Mouse (Mus musculus) urinary bladder, postnatal 10 days (tissue): Measurements from ENCODE around the gene Herc3.
A peak's percentile ranks its signal among the peaks of the same experiment; 100 is the strongest.
"Not testable (repeated sequence)": the region's sequence is repeated elsewhere in the genome, so short reads cannot be mapped to it uniquely, and the experiment has no call there.

Experiments
- DNase-seq: peaks from one replicate; pipeline ENCODE4 v3.0.0; 2022; ENCODE audit warnings: low spot score

The Herc3 gene

DNA sequence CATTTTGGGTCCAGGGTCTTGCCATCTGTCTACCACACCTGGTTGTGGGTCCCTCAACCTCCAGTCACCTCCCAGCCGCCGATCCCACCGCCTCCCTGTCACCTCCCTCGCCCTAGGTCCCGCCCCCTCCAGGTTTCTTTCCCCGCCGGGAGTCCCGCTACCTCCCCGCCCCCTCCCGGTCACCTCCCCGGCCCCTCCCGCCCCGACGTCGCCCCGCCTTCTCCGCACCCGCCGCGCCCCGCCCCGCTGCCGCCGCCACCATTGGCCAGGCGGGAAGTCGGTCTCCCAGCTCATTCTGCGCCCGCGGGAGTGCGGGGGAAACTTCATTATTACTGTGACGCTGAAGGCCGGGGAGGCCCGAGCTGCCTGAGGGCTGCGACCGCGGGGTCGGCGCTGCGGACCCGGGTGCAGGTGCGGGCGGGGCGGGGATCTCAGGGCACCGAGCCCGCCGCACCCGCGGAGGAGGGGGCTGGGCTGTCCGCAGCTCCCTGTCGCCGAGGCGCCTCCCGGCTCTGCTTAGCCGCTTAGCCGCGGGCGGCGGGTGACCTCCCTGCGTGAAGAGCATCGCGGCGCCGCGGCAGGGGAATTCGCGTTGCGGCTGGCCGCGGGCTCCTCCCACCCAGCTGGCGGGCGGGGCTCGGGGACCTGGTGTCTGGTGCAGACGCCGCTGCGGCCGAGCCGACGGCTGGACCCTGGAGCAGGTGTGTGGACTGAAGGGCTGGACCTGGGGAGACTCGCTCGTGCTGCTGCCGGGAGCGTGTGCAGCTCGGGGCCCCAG lies at the start of gene Herc3:
Herc3 (plus strand) TSS at position 234 of the 778 bp plus-strand sequence.
- peak; percentile 26 for DNase-seq

DNA sequence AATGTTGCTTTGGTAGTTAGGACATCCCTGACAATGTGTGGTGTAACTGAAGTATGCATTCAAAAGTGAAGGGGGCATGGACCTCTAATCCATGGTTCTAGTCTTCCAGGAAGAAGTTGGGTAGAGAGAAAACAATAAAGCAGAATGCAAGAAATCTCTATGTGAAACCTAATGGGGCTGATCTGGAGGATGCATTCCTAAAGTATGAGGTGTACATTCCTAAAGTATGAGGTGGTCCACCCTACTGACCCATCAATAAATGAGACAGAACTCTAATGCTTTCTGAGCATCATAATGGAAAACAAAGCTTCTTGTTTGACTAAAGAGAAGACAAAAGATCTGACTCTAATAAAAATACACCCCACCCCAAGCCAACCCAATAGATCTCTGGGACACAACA lies 29.9 kb upstream of the Herc3 start:
- no peak for DNase-seq

DNA sequence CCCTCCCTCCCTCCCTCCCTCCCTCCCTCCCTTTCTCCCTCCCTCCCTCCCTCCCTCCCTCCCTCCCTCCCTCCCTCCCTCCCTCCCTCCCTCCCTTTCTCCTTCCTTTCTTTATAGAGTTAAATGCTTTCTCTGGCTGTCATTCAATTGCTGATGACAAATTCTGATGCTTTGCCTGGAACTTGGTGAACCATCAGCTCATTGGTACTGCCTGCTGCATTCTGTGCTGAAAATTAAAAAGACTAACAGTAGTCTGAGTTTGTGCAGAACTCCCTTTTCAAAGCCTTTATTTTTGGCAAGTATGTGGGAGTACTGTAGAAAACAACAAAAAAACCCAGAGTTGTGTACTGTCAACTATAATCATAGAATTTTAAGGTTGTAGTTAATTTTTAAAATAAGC lies 16.9 kb upstream of the Herc3 start:
- DNase-seq, result no peak

DNA sequence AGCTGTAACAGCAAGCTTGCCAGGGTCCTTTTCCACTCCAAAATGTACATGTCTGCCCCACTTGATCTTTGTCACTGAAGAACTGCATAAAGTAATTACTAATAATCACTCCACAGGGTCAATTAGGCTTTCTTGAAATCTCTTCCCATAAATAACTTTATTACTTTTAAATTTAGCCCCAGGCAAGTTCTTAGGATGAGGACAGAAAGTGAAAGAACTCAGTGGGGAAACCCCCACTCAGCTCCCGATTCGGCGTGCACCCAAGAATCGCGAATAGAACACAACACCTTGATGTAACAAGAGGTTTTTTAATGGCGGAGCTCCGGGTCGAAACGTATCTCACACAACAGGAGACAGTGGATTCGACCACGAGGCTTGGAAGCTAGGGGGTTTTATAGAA lies 14.2 kb upstream of the Herc3 start:
- not testable (repeated sequence) for DNase-seq

DNA sequence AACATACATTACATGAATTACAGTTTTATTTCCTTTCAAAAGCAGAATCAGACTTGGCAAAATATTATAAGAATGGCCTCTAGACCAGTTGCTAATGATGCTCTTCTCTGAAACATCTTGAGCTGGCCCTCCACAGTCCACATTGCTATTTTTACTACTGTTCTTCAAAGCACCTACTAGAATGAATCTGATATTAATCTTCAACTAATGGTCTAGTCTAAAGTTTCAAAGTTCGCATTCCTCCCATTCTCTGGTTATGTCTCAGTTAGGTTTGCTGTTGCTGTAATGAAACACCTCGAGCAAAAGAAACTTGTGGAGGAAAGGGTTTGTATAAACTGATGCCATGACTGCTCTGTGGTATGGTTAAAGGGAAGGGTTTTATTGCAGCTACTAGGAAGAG lies 5.6 kb upstream of the Herc3 start:
- DNase-seq, result no peak

DNA sequence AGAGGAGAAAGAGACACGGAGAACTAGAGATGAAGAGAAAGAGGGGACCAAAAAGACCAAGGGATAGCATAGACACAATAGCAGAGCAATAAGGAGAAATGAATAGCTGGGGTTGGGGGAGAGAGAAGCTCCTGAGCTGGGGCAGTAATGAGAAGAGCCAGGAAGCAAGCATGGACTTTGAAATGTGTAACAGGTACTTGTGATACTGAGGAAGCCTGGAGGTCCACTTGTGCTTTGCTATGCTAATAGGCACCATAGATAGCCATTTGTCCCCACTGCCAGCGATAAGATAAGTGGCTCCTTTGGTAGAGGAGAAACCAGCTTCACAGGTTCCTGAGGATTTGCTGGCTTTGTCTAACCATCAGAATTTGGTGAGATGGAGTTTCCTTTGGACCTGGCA lies 5.2 kb upstream of the Herc3 start:
- DNase-seq, result no peak

DNA sequence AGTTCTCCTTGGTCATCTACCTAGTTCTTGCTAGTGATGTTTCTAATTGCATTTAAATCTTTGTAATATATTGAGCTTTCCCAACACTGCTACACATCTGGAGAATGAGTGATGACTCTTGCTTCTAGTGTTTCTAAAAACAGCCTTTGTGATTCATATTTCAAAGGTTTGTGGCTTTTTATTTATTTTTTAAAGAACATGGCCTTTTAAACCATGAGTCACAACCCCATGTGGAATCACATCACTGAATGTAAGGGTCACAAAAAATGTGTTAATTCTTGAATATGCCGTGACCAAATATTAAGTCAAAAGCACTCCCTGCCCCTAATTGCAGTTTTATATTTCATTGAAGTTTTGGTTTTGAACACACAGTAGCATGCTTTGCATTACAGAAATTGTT lies 2.7 kb upstream of the Herc3 start:
- DNase-seq, result no peak

DNA sequence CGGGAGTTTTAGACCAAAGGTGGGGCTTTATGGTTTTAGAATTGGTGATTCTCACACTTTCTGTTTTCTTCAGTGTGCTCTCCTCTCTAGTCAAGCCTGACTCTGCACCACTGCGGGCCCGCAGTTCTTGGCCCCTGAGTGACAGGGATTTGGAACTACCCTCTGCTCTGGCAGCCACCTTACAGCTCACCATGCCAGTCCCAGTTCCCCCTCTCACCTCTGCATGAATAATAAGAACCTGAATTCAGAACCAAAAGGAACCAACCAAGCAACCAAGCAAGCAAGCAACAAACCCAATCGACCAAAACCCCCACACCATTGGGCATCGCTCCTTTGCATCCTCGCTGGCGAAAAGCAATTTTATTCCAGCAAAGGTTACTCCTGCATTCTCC lies 429 bp upstream of the Herc3 start:
- no peak for DNase-seq

DNA sequence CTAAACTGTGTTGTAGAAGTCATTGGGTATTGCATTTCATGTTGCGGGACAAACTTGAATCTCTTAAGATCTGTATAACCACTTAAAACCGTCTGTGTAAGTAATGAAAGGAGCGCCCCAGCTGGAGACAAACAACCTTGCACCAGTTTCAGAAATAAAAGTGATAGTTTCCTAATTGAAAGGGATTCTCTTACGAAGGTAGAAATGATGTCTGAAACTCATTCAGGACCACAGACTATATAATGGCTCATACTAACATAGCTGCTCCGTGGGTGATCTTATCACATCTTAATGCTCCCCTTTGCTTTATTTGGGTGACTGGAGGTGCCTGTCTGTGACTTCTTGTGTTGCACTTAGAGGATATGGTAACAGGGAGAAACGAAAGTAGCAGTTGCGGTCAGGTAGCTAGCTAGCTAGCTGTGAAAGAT lies 1.3 kb downstream of the Herc3 start:
- no peak for DNase-seq

DNA sequence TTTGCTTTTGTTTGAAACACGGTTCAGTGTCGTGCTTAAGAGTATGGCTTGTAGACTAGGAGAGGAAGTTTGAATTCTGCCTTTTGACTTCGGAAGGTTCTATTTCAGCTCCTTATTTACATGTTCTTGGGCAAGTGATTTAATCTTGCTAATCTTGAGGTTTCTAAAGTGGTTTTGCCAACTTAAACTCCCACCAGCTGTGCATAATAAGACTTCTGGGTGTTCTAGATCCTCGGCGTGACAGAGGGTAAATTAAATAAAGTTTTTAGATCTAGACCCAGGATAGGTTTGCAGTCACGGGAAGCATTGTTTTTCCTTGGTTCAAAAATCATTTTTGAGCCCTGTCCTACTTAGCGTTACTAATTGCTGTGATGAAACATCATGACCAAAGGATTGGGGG lies 3.2 kb downstream of the Herc3 start:
- DNase-seq, result no peak

DNA sequence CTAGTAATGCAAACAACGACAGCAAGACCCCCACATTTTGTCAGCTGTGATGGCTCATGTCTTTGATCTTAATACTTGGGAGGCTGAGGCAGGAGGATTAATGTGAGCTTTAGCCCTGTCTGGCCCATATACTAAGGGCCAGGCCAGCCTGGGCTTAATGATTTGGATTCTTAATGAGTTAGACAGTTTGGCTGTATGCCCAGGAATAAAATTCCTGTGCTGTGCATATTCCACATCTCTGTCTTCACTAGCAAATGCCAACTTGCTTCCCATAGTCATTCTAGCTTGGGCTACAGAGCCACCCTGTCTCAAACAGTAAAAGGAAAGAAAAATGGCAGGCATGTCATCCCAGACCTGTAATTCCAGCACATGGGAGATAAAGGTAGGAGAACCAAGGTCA lies 4.3 kb downstream of the Herc3 start:
- no peak for DNase-seq

DNA sequence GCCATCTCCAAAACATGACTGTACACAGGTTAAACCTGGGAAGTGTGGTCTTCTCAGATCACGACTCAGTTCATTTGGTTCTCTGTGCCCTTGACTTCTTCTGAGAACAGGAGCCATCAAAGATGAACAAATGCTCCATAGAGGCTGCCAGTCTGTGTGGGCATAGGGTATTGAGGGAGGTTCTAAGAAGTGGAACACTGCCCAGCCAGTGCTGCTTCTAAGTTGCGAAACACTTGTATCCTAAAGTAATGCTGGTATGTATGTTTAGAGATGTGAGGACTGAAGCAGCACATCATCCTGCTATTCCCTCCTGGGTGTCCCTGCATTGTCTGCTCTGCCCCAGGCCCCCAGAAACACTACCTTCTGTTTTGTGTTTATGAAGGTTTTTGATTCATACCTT lies 5.2 kb downstream of the Herc3 start:
- DNase-seq, result no peak

DNA sequence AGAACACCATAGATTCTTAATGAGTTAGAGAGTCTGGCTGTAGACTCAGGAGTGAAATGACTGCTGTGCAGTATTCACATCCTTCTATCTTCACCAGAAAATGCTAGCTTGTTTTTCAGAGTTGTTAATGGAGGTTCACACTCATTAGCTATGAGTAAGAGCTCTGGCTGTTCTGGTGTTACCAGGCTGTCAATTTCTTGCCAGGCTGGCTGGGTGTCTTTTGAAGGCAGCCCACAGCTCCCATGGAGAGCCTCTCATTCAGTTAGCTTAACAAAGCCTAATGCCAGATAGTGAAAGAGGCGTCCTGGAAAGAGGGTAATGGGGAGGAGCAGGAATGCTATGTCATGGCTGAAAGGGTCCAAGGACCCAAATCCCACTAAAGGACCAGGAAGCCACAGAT lies 6.7 kb downstream of the Herc3 start:
- DNase-seq, result no peak

DNA sequence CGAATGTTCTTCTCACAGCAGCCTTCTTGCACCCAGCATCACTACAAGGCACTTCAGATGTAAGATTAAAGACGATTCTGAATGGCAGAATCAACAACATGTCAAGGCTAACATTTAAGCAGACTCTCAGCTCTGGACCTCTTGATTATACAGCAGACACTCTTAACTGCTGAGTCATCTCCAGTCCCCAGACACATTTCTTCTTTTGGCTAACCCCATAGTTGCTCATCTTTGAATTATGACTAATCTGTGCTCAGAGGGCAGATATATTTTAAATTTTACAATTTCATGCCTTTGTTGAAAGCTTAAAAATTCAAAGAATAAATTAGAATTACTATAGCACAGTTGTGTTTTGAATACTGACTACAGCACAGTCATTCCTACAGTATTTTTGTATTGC lies 9.9 kb downstream of the Herc3 start:
- DNase-seq, result no peak

DNA sequence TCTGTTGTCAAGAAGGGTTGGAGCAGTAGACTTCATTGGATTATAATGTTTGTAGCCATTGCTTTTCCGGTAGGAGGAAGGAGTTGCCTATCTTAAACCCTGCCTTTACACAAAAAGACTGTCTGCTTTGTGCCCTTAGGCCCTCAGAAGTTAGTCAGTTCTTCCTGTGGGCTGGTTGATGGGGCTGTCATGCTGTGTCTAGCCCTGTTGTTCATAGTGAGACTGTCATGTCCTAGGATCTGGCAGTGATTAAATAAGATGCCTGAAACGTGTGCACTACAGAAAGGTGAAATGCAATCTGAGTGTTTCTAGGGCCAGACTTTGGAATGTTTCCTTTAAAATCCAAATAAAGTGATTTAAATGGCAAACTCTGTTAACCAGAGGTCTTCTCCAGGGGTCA lies 10.9 kb downstream of the Herc3 start:
- DNase-seq, result no peak

DNA sequence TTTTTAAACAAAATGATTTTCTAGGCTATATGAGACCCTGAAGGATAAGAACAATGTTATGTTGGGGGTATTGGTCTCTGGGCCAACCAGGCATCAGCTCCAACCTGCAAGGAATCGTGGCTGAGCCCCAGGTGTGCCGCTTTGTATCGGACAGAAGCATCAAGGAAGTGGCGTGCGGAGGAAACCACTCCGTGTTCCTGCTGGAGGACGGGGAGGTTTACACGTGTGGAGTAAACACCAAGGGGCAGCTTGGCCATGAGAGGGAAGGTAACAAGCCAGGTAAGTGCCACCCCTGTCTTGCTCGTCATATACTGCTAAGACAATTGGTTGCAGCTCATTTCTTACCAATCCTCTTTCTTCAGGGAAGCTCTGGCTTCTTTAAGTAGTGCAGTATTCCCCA lies 12.3 kb downstream of the Herc3 start:
- no peak for DNase-seq

DNA sequence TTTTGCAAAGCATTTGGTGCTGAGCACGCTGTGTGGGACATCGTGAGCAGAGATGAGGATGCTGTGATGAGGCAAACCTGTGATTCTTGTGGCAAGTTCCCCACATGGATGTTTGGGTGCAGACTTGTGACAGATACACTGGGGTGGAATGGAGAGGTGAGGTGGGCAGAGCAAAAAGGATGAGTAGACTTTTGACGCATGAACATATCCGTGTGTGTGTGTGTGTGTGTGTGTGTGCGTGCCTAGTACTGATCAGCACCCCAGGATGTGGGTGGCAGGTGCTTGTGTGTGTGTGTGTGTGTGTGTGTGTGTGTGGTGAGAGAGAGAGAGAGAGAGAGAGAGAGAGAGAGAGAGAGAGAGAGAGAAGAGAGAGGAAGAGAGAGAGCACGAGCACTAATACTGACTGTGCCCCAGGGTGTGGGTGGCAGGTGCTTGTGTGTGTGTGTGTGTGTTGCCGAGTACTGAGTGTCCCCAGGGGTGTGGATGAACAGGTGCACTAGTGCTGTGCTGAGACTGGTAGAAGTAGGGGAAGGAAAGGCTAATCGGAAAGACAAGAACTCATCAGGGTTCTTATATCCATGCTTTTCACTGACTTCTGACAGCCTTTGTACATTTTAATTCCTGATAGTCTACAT lies 13.0 kb downstream of the Herc3 start:
- no peak for DNase-seq

DNA sequence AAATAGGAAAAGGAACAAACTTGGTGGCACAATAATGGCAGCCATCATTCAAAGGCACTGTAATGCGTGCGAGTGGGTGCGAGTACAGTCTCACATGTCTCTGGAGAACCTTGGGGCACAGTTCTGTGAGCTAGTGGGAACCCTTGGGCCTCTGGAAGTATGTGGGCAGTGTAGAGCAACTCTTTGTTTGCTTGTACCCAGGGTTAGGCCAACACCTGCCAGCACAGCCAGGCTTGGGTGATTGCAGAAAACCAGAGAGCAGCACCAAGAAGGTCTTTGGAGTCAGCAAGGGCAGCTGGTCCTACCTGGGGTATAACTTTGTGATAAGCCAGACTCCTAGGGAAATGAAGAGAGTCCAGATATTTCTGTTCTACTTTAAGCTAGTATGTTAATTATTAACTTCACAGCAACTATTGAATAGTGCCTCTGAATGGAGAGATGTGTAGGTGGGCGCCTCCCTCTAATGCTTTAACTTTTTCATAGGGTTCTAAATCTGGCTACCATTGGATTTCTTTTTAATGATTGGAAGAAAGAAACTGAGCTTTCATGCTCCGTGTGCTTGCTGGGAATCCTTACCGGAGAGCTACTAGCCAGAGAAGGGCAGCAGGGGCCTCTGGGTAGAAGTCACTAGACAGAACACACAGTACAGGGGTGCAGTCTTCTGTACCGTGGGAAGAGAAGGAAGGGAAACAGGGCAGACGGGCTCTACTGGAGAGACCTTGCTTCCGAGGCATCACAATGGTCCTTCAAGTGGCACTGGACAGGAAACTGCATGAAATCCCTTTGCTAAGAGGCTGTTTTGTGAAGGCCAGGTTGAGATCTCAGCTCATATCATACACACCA lies 15.8 kb downstream of the Herc3 start:
- no peak for DNase-seq

DNA sequence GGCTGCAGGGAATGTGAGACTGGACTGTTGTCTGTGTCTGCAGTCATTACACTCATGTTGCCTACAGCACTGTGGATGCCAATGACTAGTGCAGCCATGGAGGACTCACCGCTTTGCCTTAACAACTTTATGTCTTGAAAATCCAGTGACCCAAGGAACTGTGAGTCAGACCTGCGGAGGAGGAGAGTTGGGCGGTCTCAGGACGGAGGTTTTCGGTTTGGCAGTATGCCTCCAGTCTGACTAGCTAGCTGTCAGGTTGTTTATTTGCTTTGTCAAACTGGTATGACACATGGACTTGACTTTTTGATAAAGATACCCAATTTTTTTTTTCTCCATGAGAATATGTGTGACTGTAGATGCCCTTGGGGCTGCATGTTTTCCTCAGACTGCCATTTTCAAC lies 16.6 kb downstream of the Herc3 start:
- DNase-seq, result no peak

DNA sequence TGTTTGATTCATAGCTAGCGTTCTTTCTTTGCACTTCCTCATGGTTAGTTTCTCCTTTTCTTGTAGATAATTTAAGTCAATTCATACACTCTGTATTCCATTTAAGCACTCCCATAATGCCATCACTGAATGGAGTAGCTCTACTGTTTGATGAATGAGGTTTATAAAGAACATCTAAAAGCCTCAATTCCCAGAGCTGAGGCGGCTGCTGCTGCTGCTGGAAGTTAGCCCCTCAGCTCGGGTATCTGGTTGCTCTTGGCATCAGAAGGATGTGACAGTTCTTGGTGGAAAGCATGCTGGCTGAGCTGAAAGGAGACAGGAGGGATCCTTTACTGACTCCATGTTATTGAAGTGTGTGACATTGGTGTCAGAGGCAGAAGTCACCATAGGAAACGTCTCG lies 18.1 kb downstream of the Herc3 start:
- DNase-seq, result no peak

DNA sequence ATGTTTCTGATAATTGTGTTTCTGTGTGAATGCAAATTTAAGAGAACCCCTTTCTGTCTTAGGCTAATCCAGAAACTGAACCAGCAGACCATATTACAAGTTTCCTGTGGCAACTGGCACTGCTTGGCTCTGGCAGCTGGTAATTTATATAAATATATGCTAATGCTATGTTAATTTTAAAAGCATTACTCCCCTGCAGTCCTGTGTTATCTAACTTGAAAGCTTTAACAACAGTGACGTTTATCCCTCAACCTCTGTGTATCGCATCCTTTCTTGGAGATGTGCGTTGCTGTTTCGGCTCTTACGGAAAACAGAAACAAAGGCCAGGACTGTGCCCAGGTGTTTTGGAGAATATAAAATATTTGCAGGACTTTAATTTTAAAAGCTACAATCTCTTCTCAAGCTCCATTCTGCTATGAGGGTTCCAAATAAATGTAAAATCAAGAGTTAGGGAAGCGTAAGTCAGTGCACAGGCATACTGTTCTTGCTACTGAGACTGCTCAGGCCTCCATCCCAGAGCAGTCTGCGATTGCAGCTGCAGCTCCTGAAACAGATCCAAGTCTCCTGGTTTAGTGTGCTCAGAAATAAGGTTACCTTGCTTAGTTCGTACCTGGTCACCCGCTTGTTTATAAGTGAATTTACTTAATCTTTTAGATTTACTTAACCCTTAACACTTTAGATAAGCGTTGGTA lies 24.6 kb downstream of the Herc3 start:
- DNase-seq, result no peak

DNA sequence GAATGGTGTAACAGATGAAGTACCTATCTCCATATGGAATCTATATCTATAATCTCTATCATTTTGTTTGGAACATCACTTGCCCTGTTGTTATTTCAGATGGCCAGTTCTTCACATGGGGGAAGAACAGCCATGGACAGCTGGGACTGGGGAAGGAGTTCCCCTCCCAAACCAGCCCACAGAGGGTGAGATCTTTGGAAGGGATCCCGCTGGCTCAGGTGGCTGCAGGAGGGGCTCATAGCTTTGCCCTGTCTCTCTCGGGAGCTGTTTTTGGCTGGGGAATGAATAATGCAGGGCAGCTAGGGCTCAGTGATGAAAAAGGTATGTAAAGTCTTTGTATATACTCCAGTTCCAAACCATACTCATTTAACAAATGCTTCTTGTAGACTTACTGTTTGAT lies 25.2 kb downstream of the Herc3 start:
- no peak for DNase-seq

DNA sequence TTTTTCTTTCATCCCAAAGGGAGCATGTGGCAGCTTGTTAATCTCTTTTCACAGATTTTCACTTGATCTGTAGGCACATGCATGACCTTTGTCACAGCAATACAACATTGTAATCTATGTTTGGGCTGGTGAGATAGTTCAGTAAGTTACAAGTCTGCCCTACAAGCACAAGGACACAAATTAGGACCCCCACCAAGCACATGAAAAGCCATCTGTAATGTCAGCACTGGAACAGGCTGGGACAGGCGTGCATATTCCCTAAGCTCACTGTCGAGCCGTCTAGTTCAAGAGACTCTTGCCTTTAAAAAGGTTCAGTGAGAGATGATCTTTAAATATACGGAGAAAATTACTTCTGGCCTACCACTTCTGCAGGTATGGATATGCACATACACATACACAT lies 28.3 kb downstream of the Herc3 start:
- no peak for DNase-seq
